12 mouse cellular contexts compared by ENCODE assay signal in genomic region chr10:83984697-83985415, GRCm38 (mm10).
A peak's percentile ranks its signal among the peaks of the same experiment; 100 is the strongest.
DNase-seq lines count a peak whose midpoint lies in the region; ATAC-seq and TF ChIP-seq lines count a peak whose summit lies in the region.
"Had no signal": no experiment of that assay in that cellular context is flagged by ENCODE, and none has a peak within 500 bp of the region (broad histone marks: within the 10 kb centered on the region; RNA-seq: fewer than 3 reads in every experiment).

No protein-coding gene starts in this region.

- H3K4me1 ChIP-seq in hindbrain, embryonic 10.5 days (replicated peaks) = peaks cover 10% of the 10 kb centered on the region
- no peaks in the 10 kb centered on the region for H3K4me1 ChIP-seq in hindbrain, embryonic 14.5 days (replicated peaks; ENCODE audit: control insufficient read depth, insufficient read depth, low read length)
- H3K4me1 ChIP-seq in lung, postnatal 0 days (ENCODE audit: insufficient read depth, low read depth, low read length) = no peaks in the 10 kb centered on the region
- H3K4me1 ChIP-seq: hindbrain, embryonic 12.5 days; limb, embryonic 13.5 days; neural tube, embryonic 12.5 days had no signal

- DNase-seq in hindbrain, embryonic 10.5 days (ENCODE audit: low spot score) = no peak
- DNase-seq in hindbrain, embryonic 14.5 days (ENCODE audit: low spot score) = no peak
- DNase-seq in lung, postnatal 0 days (ENCODE audit: low spot score) = no peak
- DNase-seq in lung, adult 18-20 months = no peak
- peak; percentile 15 to 28 for DNase-seq in cerebellum, postnatal 25 days
- peak; percentile 51 for DNase-seq in layer of hippocampus, adult 9-11 months
- DNase-seq in urinary bladder, postnatal 4 days (ENCODE audit: low spot score in 2 of 2) = no peak
- DNase-seq: gastrocnemius, postnatal 36 days had no signal

- no peak for TF ChIP-seq CTCF in lung, postnatal 0 days (IDR thresholded peaks at IDR 0.05)

- no peak for TF ChIP-seq EP300 in lung, postnatal 0 days (IDR thresholded peaks at IDR 0.05)

- no peak overlapping the region for H3K4me2 ChIP-seq in hindbrain, embryonic 14.5 days (replicated peaks)
- H3K4me2 ChIP-seq in lung, postnatal 0 days (replicated peaks; ENCODE audit: low read depth, low read length) = no peak overlapping the region
- H3K4me2 ChIP-seq: hindbrain, embryonic 12.5 days; limb, embryonic 13.5 days; neural tube, embryonic 12.5 days had no signal

- no peak for ATAC-seq in hindbrain, embryonic 14.5 days (ENCODE audit: low FRiP score)
- 0 out of 2 replicates have a peak, but pooled peaks have one; percentile 17 for ATAC-seq in lung, postnatal 0 days
- no peak for ATAC-seq in megakaryocyte-erythroid progenitor cell, adult 5-6 weeks (replicated peaks; ENCODE audit: low FRiP score, low TSS enrichment, poor library complexity, severe bottlenecking)

- no peak overlapping the region for H3K9ac ChIP-seq in hindbrain, embryonic 14.5 days
- H3K9ac ChIP-seq in lung, postnatal 0 days (replicated peaks; ENCODE audit: low read depth) = no peak overlapping the region
- H3K9ac ChIP-seq: hindbrain, embryonic 12.5 days; limb, embryonic 13.5 days; neural tube, embryonic 12.5 days had no signal

- 65% methylated on average over 12 of the region's 12 CpGs for WGBS in hindbrain, embryonic 10.5 days
- WGBS in hindbrain, embryonic 14.5 days = 56% methylated on average over 12 of the region's 12 CpGs
- WGBS in lung, postnatal 0 days = 59% methylated on average over 12 of the region's 12 CpGs

- no peak overlapping the region for H3K4me3 ChIP-seq in hindbrain, embryonic 10.5 days
- no peak overlapping the region for H3K4me3 ChIP-seq in hindbrain, embryonic 14.5 days (replicated peaks; ENCODE audit: low read length)
- H3K4me3 ChIP-seq in lung, postnatal 0 days (ENCODE audit: low read depth, low read length) = no peak overlapping the region
- H3K4me3 ChIP-seq: hindbrain, embryonic 12.5 days; limb, embryonic 13.5 days; neural tube, embryonic 12.5 days had no signal

- no peaks in the 10 kb centered on the region for H3K36me3 ChIP-seq in hindbrain, embryonic 10.5 days
- no peaks in the 10 kb centered on the region for H3K36me3 ChIP-seq in hindbrain, embryonic 14.5 days (replicated peaks; ENCODE audit: control insufficient read depth, insufficient read depth)
- no peaks in the 10 kb centered on the region for H3K36me3 ChIP-seq in lung, postnatal 0 days (ENCODE audit: insufficient read depth, low read length)
- H3K36me3 ChIP-seq: hindbrain, embryonic 12.5 days; limb, embryonic 13.5 days; neural tube, embryonic 12.5 days had no signal

- H3K27me3 ChIP-seq in hindbrain, embryonic 10.5 days (ENCODE audit: insufficient read depth, poor library complexity, severe bottlenecking) = no peaks in the 10 kb centered on the region
- H3K27me3 ChIP-seq in hindbrain, embryonic 14.5 days (ENCODE audit: control insufficient read depth, insufficient read depth, low read length) = no peaks in the 10 kb centered on the region
- H3K27me3 ChIP-seq in lung, postnatal 0 days (replicated peaks; ENCODE audit: insufficient read depth, low read length) = no peaks in the 10 kb centered on the region
- H3K27me3 ChIP-seq: hindbrain, embryonic 12.5 days; limb, embryonic 13.5 days; neural tube, embryonic 12.5 days had no signal

- H3K9me3 ChIP-seq in hindbrain, embryonic 10.5 days = no peaks in the 10 kb centered on the region
- H3K9me3 ChIP-seq in hindbrain, embryonic 14.5 days (ENCODE audit: control insufficient read depth, low read length) = no peaks in the 10 kb centered on the region
- no peaks in the 10 kb centered on the region for H3K9me3 ChIP-seq in lung, postnatal 0 days (ENCODE audit: low read length)
- H3K9me3 ChIP-seq: hindbrain, embryonic 12.5 days; limb, embryonic 13.5 days; neural tube, embryonic 12.5 days had no signal

- H3K27ac ChIP-seq in hindbrain, embryonic 10.5 days = peak overlapping the region; percentile 36
- no peak overlapping the region for H3K27ac ChIP-seq in hindbrain, embryonic 14.5 days
- no peak overlapping the region for H3K27ac ChIP-seq in lung, postnatal 0 days (ENCODE audit: low read length)
- H3K27ac ChIP-seq: hindbrain, embryonic 12.5 days; limb, embryonic 13.5 days; neural tube, embryonic 12.5 days had no signal

Comparison
In these comparisons a context has a peak if more than half of its experiments do, and no peak if none do; other contexts are left out.
1. DNase-seq: peak in cerebellum, postnatal 25 days (2 of 2) and layer of hippocampus, adult 9-11 months (single experiment); none in hindbrain, embryonic 10.5 days (single experiment), hindbrain, embryonic 14.5 days (single experiment), lung, postnatal 0 days (single experiment), lung, adult 18-20 months (0 of 2) and urinary bladder, postnatal 4 days (0 of 2).